Mouse (Mus musculus) left cerebral cortex, postnatal 25 days (tissue): ENCODE measurements around the gene Brd9. TPM values are rescaled to one million over a fixed set of nuclear protein-coding genes. Genes with fewer than 3 reads are reported as not detected.

Experiments used
- DNase-seq, 2 experiments: peaks; one replicate each; pipeline ENCODE4 v3.0.0; 2022; ENCODE audit warnings: low spot score in 2 of 2, mixed read lengths in 1 of 2
- intact Hi-C: fragments of 180-260 bp; cut with DNase I; formaldehyde crosslinking; loops from one replicate; pipeline ENCODE4 v1.15.1; 2025
- total RNA-seq, 2 experiments: library from RNA; stranded (reverse); gene quantifications; 2 replicates each; pipeline ENCODE4 v1.2.3; 2021

Brd9 gene
- 10 to 100 TPM; 72.0 to 82.5 TPM for total RNA-seq

GRCm38 (mm10) chr13:73937321-73938176, at the start of gene Brd9, which contains the start of gene Trip13:
Brd9 (plus strand) TSS chr13:73937811.
Trip13 (minus strand) TSS chr13:73937784.
- intact Hi-C loops: no loop called here

DNA sequence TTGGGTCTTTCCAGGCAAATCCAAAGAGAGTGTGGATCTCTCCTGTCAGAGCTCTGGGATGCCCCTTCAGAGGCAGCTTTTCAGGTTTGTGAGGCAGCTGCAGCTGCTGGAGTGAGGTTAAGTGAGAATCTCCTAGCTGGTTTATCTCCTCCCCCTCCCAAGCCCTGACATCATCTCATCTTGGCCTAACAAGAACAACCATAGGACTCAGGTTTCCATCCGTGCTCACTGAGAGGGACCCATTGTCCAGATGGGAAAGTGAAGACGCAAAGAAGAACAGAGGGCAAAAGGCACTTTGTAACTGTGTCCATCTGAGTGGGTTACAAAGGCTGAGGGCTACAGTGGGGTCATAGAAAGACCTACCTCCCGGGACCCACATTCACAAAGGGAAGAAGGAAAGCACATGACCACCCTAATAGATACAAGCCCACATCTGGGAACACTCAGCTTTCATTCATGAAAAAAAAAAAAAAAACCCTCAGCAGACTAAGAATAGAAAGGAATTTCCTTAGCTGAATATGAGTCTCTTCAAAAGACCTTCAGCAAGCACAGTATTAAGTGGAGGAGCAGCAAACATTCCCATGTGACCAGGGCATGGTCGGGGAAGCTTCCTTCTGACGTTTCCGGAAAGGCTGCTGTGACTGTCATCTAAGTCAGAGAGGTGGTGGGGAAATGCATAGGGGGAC, 45.0 kb upstream of the Brd9 start:
- intact Hi-C loops: no loop called here
- DNase-seq: no peak

More at GRCm38 (mm10) chr13:73937321-73938176, at the start of gene Brd9, which contains the start of gene Trip13:
- DNase-seq: peak; percentile 87 to 90

DNA sequence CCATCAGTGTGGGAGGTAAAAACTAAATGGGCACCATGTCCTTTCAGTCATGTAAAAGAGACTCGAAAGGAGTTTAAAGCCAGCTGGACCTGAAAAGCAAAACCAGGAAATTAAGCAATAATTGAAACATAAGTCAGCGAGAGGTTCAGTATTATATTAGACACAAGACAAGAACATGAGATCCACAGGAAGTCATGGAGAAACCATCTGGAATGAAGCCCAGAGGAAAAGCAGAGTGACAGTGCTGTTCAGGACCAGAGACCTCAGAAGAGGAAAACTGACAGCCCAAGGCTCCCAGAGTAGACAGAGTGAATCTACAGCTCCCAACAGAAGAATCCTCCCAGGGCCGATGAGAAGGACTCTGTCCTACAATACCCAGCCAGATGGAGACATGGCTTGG, 40.0 kb upstream of the Brd9 start:
- DNase-seq: no peak
- intact Hi-C loops: no loop called here

DNA sequence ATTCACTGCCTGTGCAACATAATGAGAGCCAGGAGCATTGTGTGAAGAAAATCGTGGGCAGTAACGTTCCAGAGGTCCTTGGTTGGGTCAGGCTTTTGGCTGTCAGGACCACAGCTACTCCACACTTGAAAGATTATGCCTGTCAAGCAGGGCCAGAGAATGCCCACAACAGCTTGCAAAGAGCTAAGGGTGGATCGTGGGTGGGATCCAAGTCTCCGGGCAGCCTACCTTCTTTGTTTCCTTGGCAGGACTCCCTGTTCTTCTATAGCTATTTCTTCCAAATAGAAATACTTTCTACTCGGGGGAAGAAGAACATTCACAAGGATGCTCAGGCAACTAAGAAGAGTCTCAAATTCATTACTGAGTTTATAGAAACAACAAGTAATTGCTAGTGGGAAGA, 30.5 kb upstream of the Brd9 start:
- DNase-seq: peak in 1 of 2 experiments; percentile 21

GRCm38 (mm10) chr13:73907683-73908412, 29.8 kb upstream of the Brd9 start:
- intact Hi-C loops: loop anchor here (1.0 to 5.0 kb wide), 3 partner anchors 77 to 261 kb away; no protein-coding TSS in a partner anchor
- peak; percentile 52 to 59 for DNase-seq

More for the DNA sequence above, 30.5 kb upstream of the Brd9 start:
- intact Hi-C loops: loop anchor here (1.0 to 5.0 kb wide), 3 partner anchors 76 to 260 kb away; no protein-coding TSS in a partner anchor

GRCm38 (mm10) chr13:73913066-73913465, 24.5 kb upstream of the Brd9 start:
- intact Hi-C loops: no loop called here
- DNase-seq: no peak

GRCm38 (mm10) chr13:73932201-73932600, 5.4 kb upstream of the Brd9 start:
- DNase-seq: no peak
- intact Hi-C loops: no loop called here

DNA sequence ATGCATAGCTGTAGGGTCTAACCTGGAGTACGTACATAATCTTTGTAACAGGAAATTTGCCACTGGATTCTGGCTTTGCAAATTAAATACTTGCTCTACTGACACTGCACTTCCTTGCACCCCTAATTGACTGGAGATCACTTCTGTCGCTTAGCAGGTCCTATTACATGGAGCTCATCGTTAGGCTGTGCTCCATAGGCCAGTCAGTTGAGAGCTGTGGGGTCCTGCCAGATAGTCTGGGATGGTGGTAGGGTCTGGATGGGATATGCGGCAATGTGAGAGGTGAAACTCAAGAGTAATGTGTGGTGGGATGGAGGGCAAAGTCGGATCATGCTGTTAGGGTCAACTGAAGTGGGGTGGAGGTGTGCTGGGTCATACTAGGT, 682 bp upstream of the Brd9 start:
- DNase-seq: no peak
- intact Hi-C loops: no loop called here

DNA sequence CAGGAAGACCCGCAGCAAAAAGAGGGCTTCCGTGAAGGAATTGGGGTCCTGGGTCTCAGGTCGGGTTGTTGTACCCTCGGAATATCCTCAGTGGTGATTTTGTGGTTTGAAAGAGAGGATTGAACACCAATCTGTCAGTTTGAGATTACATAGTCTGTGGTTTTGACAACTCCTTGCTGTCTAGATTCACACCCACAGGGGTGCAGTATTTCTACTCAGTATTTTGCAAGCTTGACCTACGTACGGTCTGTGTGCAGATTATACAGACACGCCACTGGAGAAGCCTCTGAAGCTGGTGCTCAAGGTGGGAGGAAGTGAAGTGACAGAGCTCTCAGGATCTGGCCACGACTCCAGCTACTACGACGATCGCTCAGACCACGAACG, 558 bp downstream of the Brd9 start:
- peak in 1 of 2 experiments; percentile 7 for DNase-seq
- intact Hi-C loops: no loop called here

DNA sequence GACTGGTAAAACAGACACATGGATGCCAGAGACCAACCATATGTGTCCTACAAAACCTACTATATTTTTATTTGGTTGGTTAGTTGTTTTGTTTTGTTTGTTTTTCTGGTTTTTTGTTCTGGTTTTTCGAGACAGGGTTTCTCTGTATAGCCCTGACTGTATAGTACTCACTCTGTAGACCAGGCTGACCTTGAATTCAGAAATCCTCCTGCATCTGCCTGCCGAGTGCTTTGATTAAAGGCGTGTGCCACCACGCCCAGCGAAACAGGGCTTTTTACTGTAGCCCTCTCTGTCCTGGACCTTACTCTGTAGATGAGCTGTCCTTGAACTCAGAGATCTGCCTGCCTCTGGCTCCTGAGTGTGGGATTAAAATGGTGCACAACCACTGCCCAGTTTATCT, 1.5 kb downstream of the Brd9 start:
- intact Hi-C loops: no loop called here

GRCm38 (mm10) chr13:73944606-73945005, 7.0 kb downstream of the Brd9 start:
- DNase-seq: no peak
- intact Hi-C loops: no loop called here

More for the DNA sequence above, 1.5 kb downstream of the Brd9 start:
- DNase-seq: no peak

DNA sequence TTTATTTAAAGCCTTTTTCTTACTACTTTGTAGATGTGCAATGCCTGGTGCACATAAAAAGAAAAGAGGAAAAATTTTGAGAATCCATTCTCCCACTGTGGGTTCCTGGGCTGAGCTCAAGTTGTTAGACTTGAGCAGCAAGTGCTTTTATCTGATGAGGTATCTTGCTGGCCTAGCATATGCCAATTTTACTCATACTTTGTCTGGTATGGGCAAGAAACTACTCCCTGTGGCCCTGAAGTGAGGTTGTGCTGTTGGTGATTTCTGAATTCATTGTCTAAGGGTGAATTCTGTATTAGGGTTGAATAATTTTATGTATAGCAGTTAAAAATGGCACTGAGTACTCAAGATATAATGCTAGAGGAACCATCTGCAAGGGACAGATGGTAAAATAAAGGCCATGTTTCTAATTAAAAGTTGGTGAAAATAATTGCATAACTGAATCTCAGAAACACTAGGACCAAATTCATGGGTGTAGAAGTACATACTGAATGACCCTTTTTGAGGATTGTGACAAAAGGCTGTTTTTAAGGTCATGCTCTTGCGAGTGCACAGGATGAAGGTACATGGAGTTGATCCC, 16.0 kb downstream of the Brd9 start:
- DNase-seq: peak; percentile 26 to 69
- intact Hi-C loops: no loop called here

- DNase-seq: no peak
- intact Hi-C loops: no loop called here
Observed at GRCm38 (mm10) chr13:73954666-73955065, 17.1 kb downstream of the Brd9 start.

DNA sequence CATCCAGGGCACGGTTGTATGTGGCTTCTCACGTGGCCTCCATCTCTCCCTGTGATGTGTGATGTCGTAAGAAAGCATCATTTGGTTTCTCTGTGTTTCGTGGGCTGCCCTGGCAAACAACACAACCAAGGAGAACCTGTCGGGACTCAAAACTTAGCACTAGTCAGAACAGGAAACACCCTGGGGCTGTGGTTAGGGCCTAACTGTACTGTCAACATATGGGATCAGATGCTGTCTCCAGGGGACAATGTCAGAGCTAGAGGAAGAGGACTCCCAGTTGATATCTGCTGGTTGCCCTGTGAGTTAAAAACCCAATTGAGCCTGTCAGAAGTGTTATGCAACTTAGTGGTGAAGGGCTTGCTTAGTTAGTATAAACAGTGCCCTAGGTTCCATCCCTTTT, 17.9 kb downstream of the Brd9 start:
- intact Hi-C loops: no loop called here

DNA sequence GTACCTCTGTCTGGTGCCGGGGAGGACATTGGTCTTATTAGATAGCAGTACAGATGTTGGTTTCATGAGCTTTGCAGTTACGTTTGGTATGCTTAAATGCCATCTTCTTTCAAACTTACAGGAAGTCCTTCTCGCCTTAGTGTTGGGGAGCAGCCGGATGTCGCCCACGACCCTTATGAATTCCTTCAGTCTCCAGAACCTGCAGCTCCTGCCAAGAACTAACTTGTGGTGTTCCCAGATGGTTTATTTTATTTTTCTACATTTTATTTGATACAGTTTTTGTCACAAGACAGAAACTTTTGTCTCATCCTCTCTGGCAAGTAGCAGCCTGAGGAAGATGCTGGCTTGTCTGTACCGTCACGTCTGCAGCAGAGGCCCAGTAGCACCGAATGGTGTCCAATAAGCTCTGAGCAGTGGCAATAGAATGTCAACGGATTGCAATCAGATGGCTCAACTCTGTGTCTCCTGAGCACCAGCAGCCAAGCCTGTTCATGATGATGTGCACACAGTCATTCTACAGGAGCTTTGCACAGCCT, 22.6 kb downstream of the Brd9 start:
- peak in 1 of 2 experiments; percentile 74 for DNase-seq
- intact Hi-C loops: no loop called here

More for the DNA sequence above, 17.9 kb downstream of the Brd9 start:
- DNase-seq: no peak

DNA sequence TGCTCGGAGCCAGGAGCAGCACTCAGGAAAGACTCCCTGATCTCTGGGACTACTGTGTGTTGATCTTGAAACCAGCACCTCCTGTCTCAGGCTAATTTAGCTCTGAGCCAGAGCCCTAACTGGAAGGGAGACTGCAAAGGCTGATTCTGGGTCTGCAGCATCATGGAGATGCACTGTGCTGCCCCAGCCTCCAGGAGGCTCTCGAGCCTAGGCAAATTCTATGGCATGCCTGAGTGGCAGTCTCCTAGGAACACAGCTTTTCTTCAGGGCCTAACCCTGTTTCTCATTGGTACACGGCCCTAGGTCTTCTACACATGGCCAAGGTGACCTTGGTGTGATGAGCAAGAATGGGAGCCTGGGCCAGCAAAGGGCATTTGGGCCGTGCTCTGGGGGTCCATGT, 23.6 kb downstream of the Brd9 start:
- DNase-seq: no peak
- intact Hi-C loops: no loop called here

DNA sequence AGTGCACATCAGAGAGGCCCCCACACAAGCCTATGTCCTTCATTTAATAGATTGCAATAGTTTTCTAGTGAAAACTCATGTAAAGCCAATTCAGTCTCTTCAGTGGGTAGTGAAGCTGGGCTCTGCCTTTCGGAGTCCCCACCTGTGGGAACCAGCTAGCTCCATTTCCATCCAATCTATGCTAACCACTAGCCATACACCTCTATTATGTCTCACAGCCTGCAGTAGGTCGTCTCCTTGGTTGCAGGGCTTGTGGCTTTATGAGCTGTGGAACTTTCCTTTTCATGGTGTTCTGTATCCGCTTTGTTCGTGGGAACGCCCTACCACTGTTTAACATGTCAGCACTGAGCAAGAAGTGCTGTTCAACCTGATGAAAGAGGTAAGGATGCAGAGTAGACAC, 25.9 kb downstream of the Brd9 start, which contains the start of gene Zdhhc11:
Zdhhc11 (plus strand) TSS at position 301 of the 400 bp plus-strand sequence.
- no peak for DNase-seq
- intact Hi-C loops: no loop called here

GRCm38 (mm10) chr13:73970545-73971448, 33.2 kb downstream of the Brd9 start:
- intact Hi-C loops: loop anchor here (1.0 to 5.0 kb wide), 3 partner anchors 56 to 332 kb away; no protein-coding TSS in a partner anchor
- peak; percentile 55 to 74 for DNase-seq
